Mouse (Mus musculus): ENCODE measurements around the gene Rnf167.
A peak's percentile ranks its signal among the peaks of the same experiment; 100 is the strongest.

The Rnf167 gene

DNA sequence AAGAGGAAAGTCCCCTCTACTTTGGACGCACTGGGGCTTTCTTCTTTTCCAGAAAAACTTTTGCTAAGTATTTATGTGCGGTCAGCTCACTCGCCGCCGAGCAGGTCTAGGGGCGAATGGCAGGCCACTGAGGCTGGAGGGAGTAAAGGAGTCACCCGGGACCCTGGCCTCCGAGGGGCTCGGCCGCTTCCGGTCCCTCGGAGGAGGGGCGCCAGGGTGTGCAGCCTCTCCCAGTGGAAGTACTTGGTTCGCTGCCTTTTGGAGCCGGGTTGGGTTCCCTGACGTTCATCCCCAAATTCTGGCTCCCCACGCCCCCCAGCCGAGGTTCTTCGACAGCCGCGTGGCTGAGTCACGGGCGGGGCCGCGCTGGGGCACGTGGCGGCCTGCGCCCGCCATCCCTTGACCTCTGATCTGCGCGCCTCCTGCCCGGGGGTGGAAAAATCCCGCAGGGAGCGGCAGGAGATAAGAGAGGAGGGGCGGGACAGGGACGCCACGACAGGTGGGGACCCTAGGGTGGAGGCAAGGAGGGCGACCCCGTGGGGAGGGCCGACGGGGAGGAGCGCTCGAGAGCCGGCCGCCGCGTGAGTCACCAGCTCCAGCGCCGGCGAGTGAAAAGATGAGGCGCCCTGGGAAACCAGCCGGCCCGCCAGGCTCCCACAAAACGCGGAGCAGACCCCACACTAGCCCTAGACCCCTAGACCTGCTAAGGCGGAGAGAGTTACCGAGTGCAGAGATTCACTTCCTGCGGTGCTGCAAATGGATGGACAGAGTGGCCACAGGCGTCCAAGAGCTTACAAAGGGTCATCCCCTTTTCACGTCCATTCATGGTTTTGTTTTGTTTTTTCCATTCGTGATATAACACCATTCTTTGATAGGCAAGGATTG, 8.8 kb downstream of the Rnf167 start:
- DNase-seq = peak; percentile 64 to 70

DNA sequence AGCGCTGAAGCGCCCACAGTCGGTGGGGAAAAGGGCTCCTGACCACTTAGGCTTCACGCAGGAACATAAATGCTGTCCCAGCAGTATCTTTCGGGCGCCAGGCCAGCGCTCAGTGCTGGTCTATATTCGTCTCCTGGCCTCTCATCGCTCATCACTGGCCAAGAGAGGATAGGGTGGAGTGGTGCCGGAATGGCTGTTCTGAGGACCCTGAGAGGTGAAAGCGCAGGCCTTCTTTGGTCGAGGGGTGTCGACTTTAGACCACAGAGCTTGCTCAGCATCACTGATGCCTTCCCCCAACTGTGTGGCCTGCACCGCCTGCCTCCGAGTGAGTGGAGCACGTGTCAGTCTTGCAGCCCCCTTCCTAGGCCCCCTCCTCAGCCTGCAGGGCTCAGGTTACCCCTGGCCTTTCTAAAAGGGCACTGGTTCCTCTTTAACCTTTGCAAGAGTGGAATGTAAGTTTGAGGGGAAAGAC, 9.5 kb downstream of the Rnf167 start:
- no peak for DNase-seq

DNA sequence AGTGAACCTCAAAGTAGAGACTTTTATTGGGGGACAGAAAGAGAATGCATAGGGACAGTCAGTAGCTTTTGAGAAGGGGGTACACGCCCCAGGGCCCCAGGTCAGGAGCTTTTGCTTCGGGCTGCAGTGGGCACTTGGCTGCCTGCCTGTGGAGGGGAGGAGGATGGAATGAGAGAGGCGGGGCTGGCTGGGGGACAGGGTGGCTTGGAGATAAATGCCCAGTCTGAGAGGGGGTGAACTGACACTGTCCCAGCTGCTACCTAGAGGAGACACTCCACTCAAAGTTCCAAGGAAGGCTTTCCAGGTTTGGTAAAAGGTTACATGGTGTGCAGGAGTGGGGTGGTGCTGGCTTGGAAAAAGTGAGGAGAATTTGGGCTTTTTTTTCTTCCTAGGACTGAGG, 9.9 kb downstream of the Rnf167 start, which contains the start of gene Eno3:
Eno3 (plus strand) TSS at position 239 of the 400 bp plus-strand sequence.
- DNase-seq = no peak

DNA sequence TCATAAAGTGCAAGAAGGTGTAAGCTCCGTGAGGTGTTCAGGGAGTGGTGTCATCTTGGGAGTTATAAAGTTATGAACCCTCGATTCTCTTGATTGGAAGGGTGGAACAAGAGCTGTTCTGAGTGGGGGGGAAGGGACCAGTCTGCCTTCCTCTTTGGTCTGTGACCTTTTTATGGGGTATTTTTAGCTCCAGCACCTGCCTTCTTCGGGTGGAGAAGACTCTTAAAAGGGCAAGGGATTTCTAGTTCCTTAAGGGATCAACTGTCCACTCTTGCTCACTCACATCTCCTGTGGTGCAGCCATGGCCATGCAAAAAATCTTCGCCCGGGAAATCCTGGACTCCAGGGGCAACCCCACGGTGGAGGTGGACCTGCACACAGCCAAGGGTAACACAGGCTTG, 10.5 kb downstream of the Rnf167 start:
- no peak for DNase-seq

DNA sequence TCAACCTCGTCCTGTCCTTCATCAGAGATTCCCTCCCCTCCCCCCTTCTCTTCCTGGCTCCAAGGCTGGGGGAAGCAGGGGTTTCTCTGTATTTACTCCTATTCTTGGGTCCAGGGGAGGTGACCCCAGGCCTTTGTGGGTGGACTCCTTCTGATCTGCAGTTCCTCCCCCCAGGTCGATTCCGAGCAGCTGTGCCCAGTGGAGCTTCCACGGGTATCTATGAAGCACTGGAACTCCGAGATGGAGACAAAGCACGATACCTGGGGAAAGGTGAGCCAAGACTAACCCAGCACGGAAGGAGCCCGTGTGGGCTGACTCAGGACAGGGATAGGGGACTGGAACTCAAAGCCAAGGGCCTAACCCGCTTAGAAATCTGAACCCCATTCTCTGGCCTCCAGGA, 11.0 kb downstream of the Rnf167 start:
- DNase-seq = no peak

DNA sequence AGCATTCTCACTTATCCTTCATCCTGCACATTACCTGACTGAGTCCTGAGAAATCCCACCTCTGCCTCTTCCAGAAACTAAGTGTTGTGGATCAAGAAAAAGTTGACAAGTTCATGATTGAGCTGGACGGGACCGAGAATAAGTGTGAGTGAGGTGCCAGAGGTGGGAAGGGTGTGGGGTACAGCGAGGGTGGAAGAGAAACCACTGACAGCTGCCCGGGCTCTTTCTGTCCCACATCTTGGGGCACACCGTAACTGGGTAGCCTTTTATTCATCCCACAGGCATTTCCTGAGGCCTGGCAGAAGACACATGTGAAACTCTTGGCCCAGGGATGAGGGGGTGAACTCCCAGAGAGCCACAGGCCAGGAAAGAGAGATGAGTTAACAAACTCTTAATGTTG, 11.5 kb downstream of the Rnf167 start:
- no peak for DNase-seq

DNA sequence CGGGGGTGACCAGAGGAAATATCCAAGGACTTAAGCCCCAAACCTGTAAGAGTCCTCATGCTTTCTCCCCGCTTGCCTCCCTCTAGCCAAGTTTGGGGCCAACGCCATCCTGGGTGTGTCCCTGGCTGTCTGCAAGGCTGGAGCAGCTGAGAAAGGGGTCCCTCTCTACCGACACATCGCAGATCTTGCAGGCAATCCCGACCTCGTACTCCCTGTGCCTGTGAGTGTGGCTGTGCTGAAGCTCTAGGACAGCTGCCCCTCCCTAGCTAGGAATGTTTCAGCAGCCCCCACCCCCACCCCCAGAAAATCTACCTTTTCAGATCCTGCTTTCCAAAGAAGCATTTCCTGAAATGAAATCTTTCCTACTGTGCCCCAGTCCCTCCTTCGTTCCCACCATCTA, 11.9 kb downstream of the Rnf167 start:
- DNase-seq = no peak

DNA sequence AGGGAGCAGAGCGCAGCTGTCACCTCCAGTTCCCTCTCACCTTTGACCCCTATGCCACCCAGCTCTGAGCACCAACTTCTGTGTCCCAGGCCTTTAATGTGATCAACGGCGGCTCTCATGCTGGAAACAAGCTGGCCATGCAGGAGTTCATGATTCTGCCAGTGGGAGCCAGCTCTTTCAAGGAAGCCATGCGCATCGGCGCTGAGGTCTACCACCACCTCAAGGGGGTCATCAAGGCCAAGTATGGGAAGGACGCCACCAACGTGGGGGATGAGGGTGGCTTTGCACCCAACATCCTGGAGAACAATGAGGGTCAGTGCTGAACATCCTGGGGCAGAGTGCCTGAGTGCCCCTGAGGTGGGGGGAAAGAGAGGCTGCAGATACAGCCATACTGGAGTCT, 13.5 kb downstream of the Rnf167 start:
- no peak for DNase-seq

DNA sequence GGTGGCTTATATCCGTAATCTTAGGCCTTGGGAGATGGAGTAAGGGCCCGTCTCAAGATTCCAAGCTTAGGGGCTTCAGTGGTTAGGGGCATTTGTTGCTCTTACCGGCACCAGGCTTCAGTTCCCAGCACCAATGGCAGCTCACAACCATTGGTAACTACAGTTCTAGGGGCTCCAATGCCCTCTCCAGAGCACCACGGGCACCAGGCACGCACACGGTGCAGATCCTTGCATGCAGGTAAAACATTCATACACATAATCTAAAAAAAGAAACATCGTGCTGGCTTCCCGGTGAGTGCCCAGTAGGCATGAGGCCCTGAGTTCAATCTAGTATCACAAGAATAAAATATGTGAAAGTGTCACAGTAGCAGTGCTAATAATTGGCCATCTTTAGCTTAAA, 16.1 kb downstream of the Rnf167 start:
- DNase-seq = no peak

DNA sequence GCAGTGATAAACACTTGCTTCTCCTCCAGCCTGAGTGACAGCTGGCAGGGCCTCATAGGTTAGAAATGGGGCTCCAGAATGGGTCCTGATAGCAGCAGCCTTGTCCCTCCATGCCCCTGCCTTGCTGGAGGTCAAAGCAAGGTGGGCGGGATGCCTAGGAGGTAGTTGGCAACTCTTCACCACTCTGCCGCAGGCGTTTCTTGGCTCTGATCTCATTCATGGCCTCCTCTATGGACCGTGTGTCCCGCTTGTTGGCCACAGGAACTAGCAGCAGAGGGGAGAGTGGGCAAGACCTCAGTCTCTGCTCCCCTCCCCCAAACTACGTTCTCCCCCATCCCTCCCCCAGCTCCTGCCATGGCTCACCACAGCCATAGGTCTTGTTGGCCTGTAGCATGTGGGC, 16.9 kb downstream of the Rnf167 start:
- no peak for DNase-seq

DNA sequence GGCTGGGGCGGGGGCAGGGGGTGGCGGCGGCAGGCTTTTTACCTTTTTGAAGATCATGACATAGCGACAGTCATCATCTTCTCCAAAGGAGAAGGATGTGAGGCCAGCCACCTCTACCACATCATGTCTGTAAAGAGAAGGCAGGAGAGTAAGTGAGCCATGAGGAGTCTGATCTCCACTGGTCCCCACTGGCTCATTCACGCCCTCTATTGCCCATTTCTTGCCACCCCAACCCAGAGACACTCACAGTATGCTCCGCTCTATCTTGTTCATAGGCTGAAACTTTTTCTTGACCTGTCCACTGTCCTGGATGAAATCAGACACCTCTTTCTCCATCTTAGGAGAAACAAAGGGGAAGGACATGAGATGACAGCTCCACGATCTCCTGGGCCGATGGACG, 17.7 kb downstream of the Rnf167 start:
- DNase-seq = no peak

DNA sequence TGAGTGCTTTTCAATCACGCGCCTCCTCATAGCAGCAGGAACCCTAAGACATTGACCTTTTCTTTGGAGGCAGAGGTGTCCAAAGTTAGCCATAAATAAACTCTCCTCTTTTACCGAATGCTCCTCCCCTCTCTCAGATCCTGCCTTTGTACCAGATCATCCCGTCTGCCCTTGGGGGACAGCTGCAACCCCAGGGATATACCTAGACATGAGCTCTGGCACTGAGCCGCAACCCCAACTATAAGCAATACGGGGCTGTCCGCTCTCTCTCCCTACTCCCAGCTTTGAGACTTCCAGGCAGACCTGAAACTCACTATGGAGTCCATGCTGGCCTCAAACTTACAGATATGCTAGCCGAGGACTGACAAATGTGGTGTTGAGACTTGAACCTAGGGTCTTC, 19.7 kb downstream of the Rnf167 start:
- DNase-seq = no peak

DNA sequence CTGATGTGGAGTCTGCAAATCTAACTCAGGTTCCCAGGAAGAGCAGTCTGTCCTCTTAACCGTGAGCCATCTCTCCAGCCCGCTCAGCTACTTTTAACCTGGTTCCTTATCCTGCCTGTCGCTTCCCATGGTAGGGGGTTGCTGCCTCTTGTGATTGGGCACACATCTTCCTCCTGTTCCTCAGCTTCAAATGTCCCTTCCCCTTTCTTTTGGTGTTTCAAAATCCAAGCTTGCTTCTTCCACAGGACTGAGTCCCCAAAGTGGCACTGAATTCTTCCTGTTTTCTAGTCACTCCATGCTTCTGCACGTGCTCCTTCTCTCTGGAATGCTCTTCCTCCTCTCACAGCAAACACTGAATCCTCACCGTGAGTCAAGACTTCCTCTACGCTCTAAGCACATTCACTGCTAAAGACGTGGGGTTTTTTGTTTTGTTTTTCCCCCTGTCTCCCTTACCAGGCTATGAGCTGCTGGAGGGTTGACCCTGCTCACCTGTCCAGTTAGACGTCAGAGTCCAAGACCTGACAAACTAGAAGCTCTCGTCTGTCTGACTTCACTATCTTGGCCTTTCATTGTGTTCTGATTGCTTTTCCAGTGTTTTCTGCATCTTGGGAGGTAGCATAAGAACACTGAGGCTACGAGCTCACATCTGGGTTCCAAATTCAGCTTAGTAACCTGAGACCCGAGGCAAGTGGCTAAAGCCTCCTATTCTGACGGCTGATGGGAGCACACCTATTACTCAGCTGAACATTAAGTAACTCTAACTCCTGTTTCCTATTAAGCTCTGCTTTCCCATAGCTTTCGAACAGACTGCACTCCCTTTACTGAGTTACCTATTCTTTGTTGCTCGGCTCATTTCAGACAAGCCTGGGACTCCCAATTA, 20.5 kb downstream of the Rnf167 start:
- peak in 1 of 2 experiments; percentile 22 for DNase-seq

DNA sequence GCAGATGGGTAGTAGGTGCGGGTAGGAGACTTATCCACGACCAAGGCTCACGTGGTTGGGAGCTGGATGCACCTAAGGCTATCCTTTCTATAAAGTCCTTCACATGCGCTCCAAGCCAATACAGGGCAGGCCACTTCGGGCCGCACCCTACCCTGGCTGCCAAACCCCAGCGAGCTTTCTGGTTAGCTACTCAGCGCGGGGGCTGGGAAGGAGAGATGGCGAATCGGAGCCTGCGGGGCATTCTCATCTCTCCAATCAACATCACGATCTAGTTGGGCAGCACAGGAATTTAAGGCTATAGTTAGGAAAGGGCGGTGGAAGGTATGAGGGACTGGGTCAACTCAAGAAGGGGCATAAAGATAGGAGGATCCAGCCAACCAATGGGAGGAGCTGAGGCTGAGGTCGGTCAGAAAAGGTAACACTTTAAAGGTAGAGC, 21.3 kb downstream of the Rnf167 start:
- DNase-seq = no peak

DNA sequence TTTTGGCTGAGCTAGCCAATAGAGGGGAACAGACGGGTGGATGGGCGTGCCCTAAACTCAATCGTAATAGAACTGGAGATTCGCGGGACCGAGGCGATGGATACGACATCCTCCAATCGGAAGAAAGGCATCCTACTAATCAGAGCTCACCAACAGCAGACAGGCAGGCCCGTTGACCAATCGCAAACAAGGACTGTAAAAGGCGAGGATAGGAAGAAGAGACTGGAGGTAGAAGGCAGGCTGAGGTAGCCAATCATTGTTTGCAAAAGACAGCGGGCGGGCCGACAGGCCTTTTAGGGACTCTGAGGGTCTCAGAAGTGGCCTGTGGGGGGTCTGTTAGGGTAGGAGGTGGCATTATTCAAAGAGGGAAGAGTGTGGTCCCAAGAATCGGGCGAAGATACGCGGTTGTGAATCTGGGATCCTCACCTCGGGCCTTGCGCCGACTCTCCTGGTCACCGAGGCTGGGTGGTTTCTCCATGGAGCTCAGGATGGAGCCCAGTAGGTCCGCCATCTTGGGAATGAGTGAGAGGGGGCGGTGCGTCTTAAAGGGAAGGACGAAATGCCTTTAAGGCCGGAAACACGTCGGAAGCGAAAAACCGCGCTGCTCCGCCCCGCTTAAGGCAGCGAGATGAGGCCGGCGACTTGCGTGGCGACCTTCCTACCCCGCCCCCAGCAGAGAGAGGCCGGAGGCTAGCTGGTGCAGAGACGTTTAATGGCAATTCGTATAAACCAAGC, 21.9 kb downstream of the Rnf167 start, which contains the start of gene Spag7:
Spag7 (minus strand) TSS at position 646 of the 735 bp plus-strand sequence.
- peak; percentile 99 for DNase-seq

DNA sequence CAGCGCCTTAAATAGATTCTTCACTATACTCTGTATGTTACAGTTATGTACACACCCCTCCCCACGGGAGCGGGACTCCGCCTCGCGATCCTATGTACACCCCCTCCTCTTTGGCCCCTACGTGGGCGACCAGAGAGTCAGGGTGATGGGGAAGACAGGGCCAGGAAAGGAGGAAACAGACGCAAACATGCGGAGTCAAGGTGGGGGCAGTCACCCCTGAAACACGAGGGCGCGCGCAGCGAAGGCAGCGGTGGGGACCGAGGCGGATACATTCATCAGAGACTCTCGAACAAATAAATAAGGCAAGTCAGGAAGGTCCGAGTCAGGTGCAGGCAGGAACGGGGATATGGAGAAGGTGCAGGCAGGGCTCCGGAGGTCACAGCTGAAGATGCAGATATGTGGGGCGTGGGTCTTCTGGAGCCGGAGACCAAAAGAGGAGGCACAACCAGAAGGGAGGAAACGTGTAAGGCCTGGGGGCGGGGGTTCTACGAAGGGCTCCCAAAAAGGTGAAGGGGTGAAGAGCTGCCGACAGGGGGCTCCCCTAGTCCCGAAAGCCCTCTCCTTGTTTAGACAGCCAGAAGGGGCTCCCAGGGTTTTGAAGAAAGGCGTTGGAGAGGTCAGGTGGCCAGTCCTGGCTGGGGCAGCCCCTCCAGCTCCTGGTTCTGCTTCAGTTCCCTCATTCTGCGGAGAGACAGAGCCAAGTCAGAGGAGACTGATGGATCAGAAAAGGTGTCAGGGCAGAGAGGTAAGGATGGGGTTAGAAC, 22.7 kb downstream of the Rnf167 start:
- peak; percentile 77 to 83 for DNase-seq

DNA sequence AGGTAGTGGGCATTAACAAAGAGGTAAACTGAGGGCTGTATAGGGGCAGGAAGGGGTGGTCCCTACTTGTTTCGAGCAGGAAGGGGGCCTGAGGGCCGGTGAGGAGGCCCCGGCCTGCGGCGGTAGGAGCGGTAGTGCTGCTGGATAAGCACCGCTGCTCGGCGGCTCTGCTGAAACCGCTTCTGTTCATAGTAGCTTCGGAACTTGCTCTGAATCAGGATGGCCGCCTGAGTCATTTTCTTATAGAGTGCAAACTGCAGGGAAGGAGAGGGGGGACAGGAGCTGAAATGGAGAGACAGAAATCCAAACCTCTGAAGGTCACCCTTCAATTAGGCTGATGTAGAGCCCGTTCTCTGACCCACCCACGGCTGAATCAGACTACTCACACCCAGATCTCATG, 23.4 kb downstream of the Rnf167 start:
- no peak for DNase-seq

DNA sequence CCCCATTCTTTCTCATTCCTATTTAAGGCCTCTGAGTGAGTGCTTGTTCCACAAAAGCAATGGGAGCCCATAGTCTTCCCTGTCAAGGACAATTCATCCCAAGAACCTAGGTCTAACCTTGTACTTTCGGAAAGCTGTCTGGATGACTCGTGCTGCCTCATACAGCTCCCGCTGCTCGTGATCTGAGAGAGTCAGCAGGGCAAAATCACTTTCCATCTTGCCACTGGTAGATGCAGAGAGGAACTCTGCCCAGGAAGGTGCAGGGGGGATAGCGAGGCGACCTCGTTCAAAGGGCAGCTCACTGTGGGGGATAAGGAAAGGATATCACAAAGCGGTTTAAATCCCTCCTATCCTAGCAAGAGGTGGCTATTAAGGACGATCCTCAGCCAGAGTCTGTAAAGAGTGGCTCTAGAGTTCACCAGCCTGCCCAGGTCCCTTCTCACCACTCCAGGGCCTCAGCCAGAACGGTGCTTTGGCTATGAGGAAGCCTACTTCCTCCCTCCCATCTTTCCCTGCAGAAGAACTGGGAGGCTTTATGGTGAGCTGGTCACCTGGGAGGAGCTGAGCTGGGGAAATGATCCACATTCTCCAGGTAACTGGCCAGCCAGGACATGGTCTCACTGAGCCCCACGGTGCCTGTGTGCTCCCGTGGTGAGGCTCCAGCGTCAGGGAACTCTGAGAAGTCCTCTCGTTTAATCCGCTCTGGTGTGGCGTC, 24.5 kb downstream of the Rnf167 start:
- no peak for DNase-seq

DNA sequence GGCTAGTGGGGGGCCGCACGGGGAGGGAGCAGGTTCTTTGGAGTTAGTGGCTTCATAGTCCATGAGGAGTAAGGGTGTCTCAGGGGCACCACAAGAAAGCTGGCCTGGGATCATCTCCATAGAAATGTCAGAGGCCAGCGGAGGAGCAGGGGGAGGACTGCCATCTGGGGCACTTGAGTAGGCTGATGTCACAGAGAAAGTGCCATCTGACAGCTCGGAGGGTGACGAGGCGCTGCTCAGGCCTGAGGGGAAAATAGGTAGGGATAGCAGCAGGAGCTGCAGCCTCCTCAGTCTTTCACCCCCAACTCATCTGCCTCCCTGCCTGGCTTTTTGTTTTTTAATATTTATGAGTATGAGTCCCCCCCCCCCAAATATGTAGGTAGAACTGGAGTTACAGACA, 27.0 kb downstream of the Rnf167 start:
- no peak for DNase-seq

DNA sequence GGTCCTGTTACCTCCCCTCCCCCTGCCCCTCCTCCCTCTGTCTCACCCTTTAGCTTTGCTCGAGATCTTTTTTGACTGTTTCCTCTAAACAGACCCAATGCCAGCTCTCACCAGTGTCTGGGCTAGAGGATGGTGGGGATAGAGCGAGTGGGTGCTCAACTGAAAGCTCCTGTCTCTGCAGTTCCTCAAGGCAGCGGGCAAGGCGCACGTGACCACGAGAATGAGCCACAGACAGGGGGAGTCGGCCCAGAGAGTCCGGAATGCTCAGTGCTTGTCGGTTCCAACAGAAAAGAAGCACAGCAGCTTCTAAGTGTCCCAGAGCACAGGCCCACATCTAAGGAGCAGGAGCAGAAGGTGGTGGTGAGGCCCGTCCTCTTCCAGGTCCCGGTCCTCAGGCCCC, 27.5 kb downstream of the Rnf167 start:
- no peak for DNase-seq

DNA sequence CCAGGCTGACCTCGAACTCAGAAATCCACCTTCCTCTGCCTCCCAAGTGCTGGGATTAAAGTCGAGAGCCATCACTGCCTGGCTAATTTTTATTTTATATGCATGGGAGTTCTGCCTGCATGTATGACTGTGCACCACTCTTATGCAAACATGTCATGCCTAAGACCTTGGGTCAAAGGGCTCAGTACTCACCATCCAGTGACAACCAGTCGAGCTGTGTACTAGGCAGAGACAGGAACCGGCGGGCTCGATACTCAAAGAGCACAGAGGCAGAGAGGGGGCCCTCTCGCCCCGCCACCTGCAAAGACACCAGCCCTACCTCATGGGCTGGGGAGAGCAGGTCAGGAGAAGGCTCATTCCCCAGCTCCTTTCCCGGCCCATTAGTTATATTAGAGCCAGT, 31.1 kb downstream of the Rnf167 start:
- no peak for DNase-seq
